Comparison of ENCODE assay signal across 28 mouse cellular contexts in the genomic region with DNA sequence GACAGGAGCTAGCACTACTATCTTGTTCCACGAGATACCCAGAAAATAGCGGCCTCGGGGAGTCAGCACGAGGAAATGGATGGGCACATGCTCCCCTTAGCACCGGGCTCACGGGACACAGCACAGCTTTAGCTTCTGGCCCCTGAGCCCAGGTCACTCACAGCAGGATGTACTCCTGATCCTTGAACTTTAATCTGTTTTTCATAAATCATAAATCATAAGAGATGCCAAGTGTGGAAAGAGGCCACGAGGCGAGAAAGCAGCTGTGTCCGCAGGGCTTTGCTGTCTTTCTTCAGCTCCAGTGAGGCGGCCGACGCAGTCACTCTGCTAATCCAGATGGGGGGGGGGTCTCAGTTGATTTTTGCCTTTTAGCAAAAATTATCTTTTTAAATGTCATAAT.
A peak's percentile ranks its signal among the peaks of the same experiment; 100 is the strongest.
DNase-seq lines count a peak whose midpoint lies in the region; ATAC-seq and TF ChIP-seq lines count a peak whose summit lies in the region.
"Had no signal": no experiment of that assay in that cellular context is flagged by ENCODE, and none has a peak within 500 bp of the region (broad histone marks: within the 10 kb centered on the region; RNA-seq: fewer than 3 reads in every experiment).

No protein-coding gene starts in this region.

- H3K27me3 ChIP-seq in intestine, embryonic 16.5 days (replicated peaks; ENCODE audit: control insufficient read depth, insufficient read depth, low read length), result no peaks in the 10 kb centered on the region
- no peaks in the 10 kb centered on the region for H3K27me3 ChIP-seq in intestine, embryonic 15.5 days (replicated peaks)
- no peaks in the 10 kb centered on the region for H3K27me3 ChIP-seq in midbrain, embryonic 10.5 days (ENCODE audit: low read depth, poor library complexity, severe bottlenecking)
- no peaks in the 10 kb centered on the region for H3K27me3 ChIP-seq in midbrain, embryonic 11.5 days (ENCODE audit: control insufficient read depth, insufficient read depth, low read length)
- H3K27me3 ChIP-seq in small intestine, adult 2 months (ENCODE audit: control insufficient read depth, insufficient read depth, low read length), result no peaks in the 10 kb centered on the region
- H3K27me3 ChIP-seq: embryonic facial prominence, embryonic 12.5 days; heart, embryonic 13.5 days; liver, embryonic 12.5 days; midbrain, embryonic 15.5 days; neural tube, embryonic 15.5 days; stomach, embryonic 15.5 days had no signal

- H3K9ac ChIP-seq in intestine, embryonic 16.5 days (ENCODE audit: low read depth, low read length), result 0 out of 2 replicates have a peak overlapping the region, but pooled peaks have one; percentile 19
- no peak overlapping the region for H3K9ac ChIP-seq in intestine, embryonic 15.5 days
- no peak overlapping the region for H3K9ac ChIP-seq in midbrain, embryonic 11.5 days (ENCODE audit: low read length)
- H3K9ac ChIP-seq: embryonic facial prominence, embryonic 12.5 days; heart, embryonic 13.5 days; hindbrain, embryonic 15.5 days; liver, embryonic 12.5 days; liver, postnatal 0 days; midbrain, embryonic 15.5 days; neural tube, embryonic 15.5 days; stomach, embryonic 15.5 days had no signal

- DNase-seq in midbrain, embryonic 10.5 days (ENCODE audit: low spot score), result no peak
- DNase-seq in midbrain, embryonic 11.5 days (ENCODE audit: low spot score, missing footprints), result no peak
- no peak for DNase-seq in cerebellum, postnatal 25 days
- DNase-seq in lung, postnatal 14 days, result no peak
- DNase-seq: cerebellum, adult 8-10 months; cerebellum, postnatal 36 days; gastrocnemius, adult 2 months; heart, postnatal 10 days; retina, postnatal 1 day; right cerebral cortex, postnatal 14 days had no signal

- no peaks in the 10 kb centered on the region for H3K36me3 ChIP-seq in intestine, embryonic 16.5 days (ENCODE audit: control insufficient read depth, insufficient read depth, low read length)
- no peaks in the 10 kb centered on the region for H3K36me3 ChIP-seq in intestine, embryonic 15.5 days
- no peaks in the 10 kb centered on the region for H3K36me3 ChIP-seq in midbrain, embryonic 10.5 days
- H3K36me3 ChIP-seq in midbrain, embryonic 11.5 days (ENCODE audit: control insufficient read depth, insufficient read depth, low read length), result no peaks in the 10 kb centered on the region
- H3K36me3 ChIP-seq in small intestine, adult 2 months (ENCODE audit: control insufficient read depth, insufficient read depth, low read length), result no peaks in the 10 kb centered on the region
- H3K36me3 ChIP-seq: embryonic facial prominence, embryonic 12.5 days; heart, embryonic 13.5 days; hindbrain, embryonic 10.5 days; hindbrain, embryonic 15.5 days; liver, embryonic 12.5 days; midbrain, embryonic 15.5 days; neural tube, embryonic 15.5 days; stomach, embryonic 15.5 days had no signal

- H3K4me2 ChIP-seq in intestine, embryonic 16.5 days (ENCODE audit: low read depth, low read length), result no peak overlapping the region
- H3K4me2 ChIP-seq in intestine, embryonic 15.5 days (replicated peaks), result no peak overlapping the region
- H3K4me2 ChIP-seq in midbrain, embryonic 11.5 days, result no peak overlapping the region
- H3K4me2 ChIP-seq: embryonic facial prominence, embryonic 12.5 days; heart, embryonic 13.5 days; hindbrain, embryonic 15.5 days; liver, embryonic 12.5 days; midbrain, embryonic 15.5 days; neural tube, embryonic 15.5 days; stomach, embryonic 15.5 days had no signal

- H3K27ac ChIP-seq in intestine, embryonic 16.5 days (ENCODE audit: low read length), result no peak overlapping the region
- no peak overlapping the region for H3K27ac ChIP-seq in intestine, embryonic 15.5 days
- 0 out of 2 replicates have a peak overlapping the region, but pooled peaks have one; percentile 18 for H3K27ac ChIP-seq in midbrain, embryonic 10.5 days (replicated peaks)
- no peak overlapping the region for H3K27ac ChIP-seq in midbrain, embryonic 11.5 days (ENCODE audit: low read depth, low read length)
- H3K27ac ChIP-seq in bone marrow macrophage, adult 2 months (ENCODE audit: insufficient read depth, low read depth, low read length), result peak overlapping the region; percentile 42
- peak overlapping the region; percentile 46 for H3K27ac ChIP-seq in small intestine, adult 2 months (ENCODE audit: insufficient read depth, low read depth, low read length)
- H3K27ac ChIP-seq: embryonic facial prominence, embryonic 12.5 days; gastrocnemius, adult 2 months; heart, embryonic 13.5 days; hindbrain, embryonic 15.5 days; layer of hippocampus, adult 2 months; left cerebral cortex, adult 2 months; liver, embryonic 12.5 days; macrophage; midbrain, embryonic 15.5 days; neural tube, embryonic 15.5 days; stomach, embryonic 15.5 days had no signal

- TF ChIP-seq CTCF in bone marrow macrophage, adult 2 months (IDR thresholded peaks at IDR 0.05; ENCODE audit: low read depth, low read length), result no peak
- no peak for TF ChIP-seq CTCF in small intestine, adult 2 months (IDR thresholded peaks at IDR 0.05; ENCODE audit: extremely low read depth, insufficient read length, insufficient replicate concordance, low read depth, low read length)

- no peak overlapping the region for H3K4me3 ChIP-seq in intestine, embryonic 16.5 days (ENCODE audit: low read length)
- H3K4me3 ChIP-seq in intestine, embryonic 15.5 days (replicated peaks), result no peak overlapping the region
- H3K4me3 ChIP-seq in midbrain, embryonic 10.5 days, result no peak overlapping the region
- no peak overlapping the region for H3K4me3 ChIP-seq in midbrain, embryonic 11.5 days (ENCODE audit: low read depth, low read length)
- no peak overlapping the region for H3K4me3 ChIP-seq in bone marrow macrophage, adult 2 months (ENCODE audit: insufficient read depth, low read length)
- H3K4me3 ChIP-seq in small intestine, adult 2 months (ENCODE audit: low read depth, low read length), result no peak overlapping the region
- H3K4me3 ChIP-seq: embryonic facial prominence, embryonic 12.5 days; gastrocnemius, adult 2 months; heart, embryonic 13.5 days; hindbrain, embryonic 10.5 days; hindbrain, embryonic 15.5 days; layer of hippocampus, adult 2 months; left cerebral cortex, adult 2 months; liver, embryonic 12.5 days; midbrain, embryonic 15.5 days; neural tube, embryonic 15.5 days; stomach, embryonic 15.5 days had no signal

- TF ChIP-seq POLR2A in bone marrow macrophage, adult 2 months (IDR thresholded peaks at IDR 0.05; ENCODE audit: borderline replicate concordance, low read depth, low read length), result no peak
- TF ChIP-seq POLR2A in small intestine, adult 2 months (IDR thresholded peaks at IDR 0.05; ENCODE audit: low read depth, low read length), result no peak

- WGBS in intestine, embryonic 16.5 days, result 53% methylated on average over 12 of the region's 12 CpGs
- WGBS in intestine, embryonic 15.5 days, result 57% methylated on average over 12 of the region's 12 CpGs
- 84% methylated on average over 12 of the region's 12 CpGs for WGBS in midbrain, embryonic 10.5 days
- 74% methylated on average over 12 of the region's 12 CpGs for WGBS in midbrain, embryonic 11.5 days
- 28% methylated on average over 12 of the region's 12 CpGs for WGBS in small intestine, adult 2 months

- H3K4me1 ChIP-seq in intestine, embryonic 16.5 days (ENCODE audit: control insufficient read depth, insufficient read depth, low read length), result peaks cover 13% of the 10 kb centered on the region; the same call in 1 of the 2 replicates
- 0 out of 2 replicates have a peak, but pooled peaks cover 3% of the 10 kb centered on the region for H3K4me1 ChIP-seq in intestine, embryonic 15.5 days (replicated peaks)
- peaks cover 53% of the 10 kb centered on the region for H3K4me1 ChIP-seq in midbrain, embryonic 10.5 days
- peaks cover 24% of the 10 kb centered on the region for H3K4me1 ChIP-seq in midbrain, embryonic 11.5 days (ENCODE audit: control insufficient read depth, insufficient read depth, low read length)
- H3K4me1 ChIP-seq in bone marrow macrophage, adult 2 months (ENCODE audit: control insufficient read depth, insufficient read depth, low read length), result peaks cover 26% of the 10 kb centered on the region
- H3K4me1 ChIP-seq in small intestine, adult 2 months (ENCODE audit: control insufficient read depth, insufficient read depth, insufficient read length, low read length), result peaks cover 22% of the 10 kb centered on the region

- ATAC-seq in intestine, embryonic 16.5 days, result no peak
- ATAC-seq in intestine, embryonic 15.5 days, result no peak
- no peak for ATAC-seq in midbrain, embryonic 11.5 days (ENCODE audit: low FRiP score)
- ATAC-seq: forebrain, embryonic 16.5 days; liver, embryonic 12.5 days; lung, postnatal 0 days; midbrain, embryonic 15.5 days had no signal

- no peaks in the 10 kb centered on the region for H3K9me3 ChIP-seq in intestine, embryonic 16.5 days (ENCODE audit: control insufficient read depth, low read length)
- no peaks in the 10 kb centered on the region for H3K9me3 ChIP-seq in intestine, embryonic 15.5 days
- H3K9me3 ChIP-seq in midbrain, embryonic 10.5 days (replicated peaks), result no peaks in the 10 kb centered on the region
- H3K9me3 ChIP-seq in midbrain, embryonic 11.5 days (ENCODE audit: control insufficient read depth, low read length), result no peaks in the 10 kb centered on the region
- H3K9me3 ChIP-seq: embryonic facial prominence, embryonic 12.5 days; heart, embryonic 13.5 days; hindbrain, embryonic 10.5 days; hindbrain, embryonic 15.5 days; liver, embryonic 12.5 days; midbrain, embryonic 15.5 days; neural tube, embryonic 15.5 days; stomach, embryonic 15.5 days had no signal

Comparison
In these comparisons a context has a peak if more than half of its experiments do, and no peak if none do; other contexts are left out.
1. H3K27ac ChIP-seq: peak in midbrain, embryonic 10.5 days (single experiment), bone marrow macrophage, adult 2 months (single experiment) and small intestine, adult 2 months (single experiment); none in intestine, embryonic 16.5 days (single experiment), intestine, embryonic 15.5 days (single experiment) and midbrain, embryonic 11.5 days (single experiment).